Mouse (Mus musculus): Measurements from ENCODE around the gene Xpo4.

DNA sequence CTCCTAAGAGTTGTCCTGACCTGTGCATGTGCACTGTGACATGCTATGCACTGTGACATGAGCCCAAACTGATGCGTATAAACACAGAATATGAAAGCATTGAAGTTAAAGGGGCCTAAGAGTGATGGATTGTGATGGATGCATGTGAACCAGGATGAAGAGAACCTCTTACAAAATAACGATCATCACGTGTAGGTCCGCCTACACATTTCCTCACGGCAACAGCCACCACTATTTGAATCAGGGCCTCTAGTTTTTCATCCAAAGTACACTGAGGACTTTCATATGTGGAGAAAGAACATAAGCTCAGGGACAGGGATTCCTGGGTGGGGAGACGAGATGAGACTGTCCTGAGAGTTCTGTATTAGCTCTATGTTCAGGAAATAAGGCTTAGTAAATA lies 45.8 kb upstream of the Xpo4 start:
- TF ChIP-seq CTCF (IDR thresholded peaks at IDR 0.05; ENCODE audit: insufficient read depth, low read length), result no peak
- TF ChIP-seq POLR2A (IDR thresholded peaks at IDR 0.05; ENCODE audit: borderline replicate concordance, extremely low read depth, low read depth, low read length), result no peak
